Mouse (Mus musculus) intestine, embryonic 16.5 days (tissue): ENCODE results near the gene Rnf43. TPM values are rescaled to one million over a fixed set of nuclear protein-coding genes. Genes with fewer than 3 reads are reported as not detected.

ENCODE experiments used
- ATAC-seq: fragments of 200-750 bp; cut with Nextera tagmentation; 2 replicates; pipeline ENCODE4 v1.8.0; 2017; ENCODE audit warnings: moderate TSS enrichment, moderate library complexity
- H3K27ac ChIP-seq: fragments of 300-500 bp; sonication (generic); 2 replicates; pipeline ENCODE4 v1.5.1; 2014; ENCODE audit warnings: mild to moderate bottlenecking, low read length
- H3K27me3 ChIP-seq: fragments of 300-500 bp; sonication (generic); replicated peaks from 2 replicates; pipeline ENCODE4 v1.6.1; 2014; ENCODE audit warnings: low read length, control low read depth, mixed read lengths; ENCODE audit not compliant: control insufficient read depth, insufficient read depth
- H3K36me3 ChIP-seq: fragments of 300-500 bp; sonication (generic); 2 replicates; pipeline ENCODE4 v1.6.1; 2014; ENCODE audit warnings: low read length, control low read depth; ENCODE audit not compliant: control insufficient read depth, insufficient read depth
- H3K4me1 ChIP-seq: fragments of 300-500 bp; sonication (generic); 2 replicates; pipeline ENCODE4 v1.6.1; 2014; ENCODE audit warnings: low read length, control low read depth, mixed read lengths; ENCODE audit not compliant: control insufficient read depth, insufficient read depth
- H3K4me2 ChIP-seq: fragments of 300-500 bp; sonication (generic); 2 replicates; pipeline ENCODE4 v1.6.1; 2014; ENCODE audit warnings: low read depth, low read length, control low read depth
- H3K4me3 ChIP-seq: fragments of 300-500 bp; sonication (generic); 2 replicates; pipeline ENCODE4 v1.5.1; 2014; ENCODE audit warnings: mild to moderate bottlenecking, low read length
- H3K9ac ChIP-seq: fragments of 300-500 bp; sonication (generic); 2 replicates; pipeline ENCODE4 v1.6.1; 2014; ENCODE audit warnings: low read depth, low read length
- H3K9me3 ChIP-seq: fragments of 300-500 bp; sonication (generic); 2 replicates; pipeline ENCODE4 v1.6.1; 2016; ENCODE audit warnings: low read length, control low read depth; ENCODE audit not compliant: control insufficient read depth
- WGBS: fragments of 180-500 bp; shearing (Covaris S2); extraction: QIAGEN DNeasy Blood & Tissue Kit; methylation state at CpG from one replicate; pipeline ENCODE4 v1.1.7; 2014; 5-methylcytosine and 5-hydroxymethylcytosine counted together
- polyA plus RNA-seq: library from polyadenylated mRNA; unstranded; fragments of >200 nt; fragmentation: Nextera tagmentation; extraction: Ambion mirVana; gene quantifications from 2 replicates; pipeline ENCODE4 v1.2.1, GENCODE M21; 2015

The Rnf43 gene
- polyA plus RNA-seq, 1 experiment from 2014 or later = 11.2 TPM

GRCm38 (mm10) chr11:87728850-87729592 lies 66.5 kb downstream of the Rnf43 start:
- no peaks in the 10 kb centered on the region for H3K9me3 ChIP-seq
- H3K4me2 ChIP-seq = no peak overlapping the region
- WGBS = 56% methylated on average over 18 of the region's 18 CpGs
- no peak overlapping the region for H3K27ac ChIP-seq
- H3K4me3 ChIP-seq = no peak overlapping the region
- H3K27me3 ChIP-seq = no peaks in the 10 kb centered on the region
- no peak for ATAC-seq
- H3K9ac ChIP-seq = no peak overlapping the region
- H3K4me1 ChIP-seq = peaks cover 20% of the 10 kb centered on the region
- H3K36me3 ChIP-seq = no peaks in the 10 kb centered on the region

GRCm38 (mm10) chr11:87729593-87730185 lies 67.2 kb downstream of the Rnf43 start:
- H3K4me1 ChIP-seq = peaks cover 20% of the 10 kb centered on the region
- no peak overlapping the region for H3K4me3 ChIP-seq
- 79% methylated on average over 13 of the region's 13 CpGs for WGBS
- no peak for ATAC-seq
- no peaks in the 10 kb centered on the region for H3K9me3 ChIP-seq
- H3K27ac ChIP-seq = no peak overlapping the region
- no peak overlapping the region; the same call in 1 of the 2 replicates for H3K9ac ChIP-seq
- no peaks in the 10 kb centered on the region for H3K36me3 ChIP-seq
- H3K27me3 ChIP-seq = no peaks in the 10 kb centered on the region
- no peak overlapping the region for H3K4me2 ChIP-seq

- no peaks in the 10 kb centered on the region for H3K36me3 ChIP-seq
- H3K4me1 ChIP-seq = peaks cover 12% of the 10 kb centered on the region
- H3K27ac ChIP-seq = no peak overlapping the region
- H3K4me3 ChIP-seq = no peak overlapping the region
- H3K9me3 ChIP-seq = no peaks in the 10 kb centered on the region
- H3K4me2 ChIP-seq = no peak overlapping the region
- H3K9ac ChIP-seq = no peak overlapping the region
- WGBS = 79% methylated on average over 10 of the region's 10 CpGs
- no peaks in the 10 kb centered on the region for H3K27me3 ChIP-seq
- no peak for ATAC-seq
Observed at GRCm38 (mm10) chr11:87730652-87731310, 68.3 kb downstream of the Rnf43 start.

DNA sequence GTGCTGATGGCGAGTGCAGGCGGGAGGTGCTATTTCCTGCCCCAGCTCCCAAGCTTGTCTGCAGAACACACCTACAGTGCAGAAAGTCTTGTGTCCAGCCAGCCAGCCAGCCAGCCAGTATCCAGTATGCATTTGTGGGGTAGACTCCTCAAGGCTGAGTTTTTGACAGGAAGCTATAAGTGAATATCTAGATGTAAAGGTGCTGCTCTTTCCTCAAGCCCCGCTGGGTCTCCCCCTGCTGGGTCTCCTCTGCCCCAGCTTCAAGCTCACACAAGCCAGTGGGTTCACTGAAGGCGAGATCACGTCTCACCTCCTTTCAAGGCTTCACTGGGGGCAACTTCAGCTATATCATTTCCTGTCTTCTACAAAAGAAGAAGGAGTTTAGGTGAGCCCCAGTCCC lies 71.8 kb downstream of the Rnf43 start:
- Histone ChIP-seq H3K4me2 (no peak overlapping the region), H3K4me3 (no peak overlapping the region), H3K27ac (no peak overlapping the region), H3K36me3 (no peaks in the 10 kb centered on the region), H3K4me1 (peaks cover 9% of the 10 kb centered on the region; the same call in 1 of the 2 replicates), H3K9ac (peak overlapping the region; percentile 45; the same call in 1 of the 2 replicates), H3K9me3 (no peaks in the 10 kb centered on the region), H3K27me3 (no peaks in the 10 kb centered on the region)
- no peak for ATAC-seq
- WGBS = 59% methylated on average over 5 of the region's 5 CpGs

- ATAC-seq = no peak
- no peaks in the 10 kb centered on the region for H3K36me3 ChIP-seq
- no peaks in the 10 kb centered on the region for H3K27me3 ChIP-seq
- 60% methylated on average over 6 of the region's 6 CpGs for WGBS
- no peak overlapping the region for H3K9ac ChIP-seq
- H3K9me3 ChIP-seq = no peaks in the 10 kb centered on the region
- H3K4me1 ChIP-seq = peaks cover 9% of the 10 kb centered on the region; the same call in 1 of the 2 replicates
- H3K4me2 ChIP-seq = no peak overlapping the region
- no peak overlapping the region; the same call in 1 of the 2 replicates for H3K27ac ChIP-seq
- H3K4me3 ChIP-seq = no peak overlapping the region
Observed at GRCm38 (mm10) chr11:87735691-87736090, 73.2 kb downstream of the Rnf43 start.

GRCm38 (mm10) chr11:87736647-87737134 lies 74.2 kb downstream of the Rnf43 start:
- H3K4me3 ChIP-seq = peak overlapping the region; percentile 82
- peak overlapping the region; percentile 83 for H3K4me2 ChIP-seq
- peak overlapping the region; percentile 88 for H3K27ac ChIP-seq
- H3K36me3 ChIP-seq = no peaks in the 10 kb centered on the region
- H3K9ac ChIP-seq = peak overlapping the region; percentile 84
- peaks cover 9% of the 10 kb centered on the region; the same call in 1 of the 2 replicates for H3K4me1 ChIP-seq
- under 1% methylated on average over 31 of the region's 31 CpGs for WGBS
- ATAC-seq = peak; percentile 79
- no peaks in the 10 kb centered on the region for H3K27me3 ChIP-seq
- no peaks in the 10 kb centered on the region for H3K9me3 ChIP-seq

- no peaks in the 10 kb centered on the region for H3K27me3 ChIP-seq
Observed at GRCm38 (mm10) chr11:87737175-87737740, 74.7 kb downstream of the Rnf43 start, which contains the start of gene Supt4a. Supt4a (plus strand) TSS chr11:87737552.

GRCm38 (mm10) chr11:87743691-87744090 lies 81.2 kb downstream of the Rnf43 start:
- 0 out of 2 replicates have a peak, but pooled peaks cover 3% of the 10 kb centered on the region for H3K36me3 ChIP-seq
- H3K4me1 ChIP-seq = no peaks in the 10 kb centered on the region
- no peaks in the 10 kb centered on the region for H3K27me3 ChIP-seq
- no peak overlapping the region for H3K27ac ChIP-seq
- ATAC-seq = no peak
- no peak overlapping the region for H3K4me2 ChIP-seq
- WGBS = 94% methylated on average over 3 of the region's 3 CpGs
- H3K9ac ChIP-seq = no peak overlapping the region
- H3K4me3 ChIP-seq = no peak overlapping the region
- H3K9me3 ChIP-seq = no peaks in the 10 kb centered on the region

More at GRCm38 (mm10) chr11:87737175-87737740, 74.7 kb downstream of the Rnf43 start, which contains the start of gene Supt4a:
- Histone ChIP-seq H3K4me1 (peaks cover 9% of the 10 kb centered on the region; the same call in 1 of the 2 replicates), H3K9ac (peak within 1 kb of the TSS; percentile 84), H3K27ac (peak within 1 kb of the TSS; percentile 88), H3K4me3 (peak within 1 kb of the TSS; percentile 82), H3K4me2 (peak within 1 kb of the TSS; percentile 83), H3K9me3 (no peaks in the 10 kb centered on the region), H3K36me3 (no peaks in the 10 kb centered on the region)
- under 1% methylated on average over 56 of the region's 57 CpGs for WGBS
- peak; percentile 93 for ATAC-seq

DNA sequence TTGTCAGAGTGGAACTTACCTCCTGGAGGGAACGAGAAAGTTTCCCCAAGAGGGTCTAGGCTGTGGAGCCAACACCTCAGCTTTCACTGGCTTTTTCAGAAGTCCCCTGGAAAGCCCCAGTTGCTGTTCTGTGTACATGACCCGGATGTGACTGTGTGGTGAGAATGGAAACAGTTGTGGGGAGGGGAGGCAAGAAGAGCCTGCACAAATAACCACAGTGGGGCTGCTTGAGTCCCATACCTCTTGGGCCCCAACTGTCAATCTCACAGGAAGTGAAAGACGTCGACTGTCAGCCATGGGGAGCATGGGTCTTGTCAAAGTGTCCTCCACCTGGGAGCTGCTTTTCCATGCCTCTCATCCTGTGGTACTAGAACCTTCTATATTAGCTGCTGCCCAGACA lies 82.4 kb downstream of the Rnf43 start:
- ATAC-seq = no peak
- H3K9me3 ChIP-seq = no peaks in the 10 kb centered on the region
- H3K27ac ChIP-seq = no peak overlapping the region
- H3K36me3 ChIP-seq = 0 out of 2 replicates have a peak, but pooled peaks cover 3% of the 10 kb centered on the region
- no peak overlapping the region for H3K4me2 ChIP-seq
- H3K4me3 ChIP-seq = no peak overlapping the region
- H3K27me3 ChIP-seq = no peaks in the 10 kb centered on the region
- 0 out of 2 replicates have a peak, but pooled peaks cover 2% of the 10 kb centered on the region for H3K4me1 ChIP-seq
- H3K9ac ChIP-seq = no peak overlapping the region
- 70% methylated on average over 4 of the region's 4 CpGs for WGBS
